Mouse (Mus musculus): ENCODE results near the gene P2rx4. TPM values are rescaled to one million over a fixed set of nuclear protein-coding genes. Genes with fewer than 3 reads are reported as not detected.

The P2rx4 gene
- polyA plus RNA-seq, 1 experiment from 2014 or later, result 6.8 TPM

GRCm38 (mm10) chr5:122756680-122757079, 49.3 kb downstream of the P2rx4 start:
- no peak overlapping the region for H3K4me2 ChIP-seq
- no peak overlapping the region for H3K4me3 ChIP-seq (ENCODE audit: low read depth, low read length)
- no peaks in the 10 kb centered on the region for H3K4me1 ChIP-seq (ENCODE audit: control insufficient read depth, insufficient read depth, low read length)
- no peak for ATAC-seq (ENCODE audit: low FRiP score)
- DNase-seq (ENCODE audit: low spot score, missing footprints), result peak; percentile 81
- no peaks in the 10 kb centered on the region for H3K27me3 ChIP-seq (ENCODE audit: control insufficient read depth, insufficient read depth, low read length)
- no peak overlapping the region for H3K9ac ChIP-seq (ENCODE audit: low read length)
- H3K27ac ChIP-seq (ENCODE audit: low read depth, low read length), result no peak overlapping the region
- peaks cover 8% of the 10 kb centered on the region; the same call in 1 of the 2 replicates for H3K36me3 ChIP-seq (ENCODE audit: control insufficient read depth, insufficient read depth, low read length)
- no peaks in the 10 kb centered on the region for H3K9me3 ChIP-seq (ENCODE audit: control insufficient read depth, low read length)
- 90% methylated on average over 7 of the region's 7 CpGs for WGBS

- ATAC-seq (ENCODE audit: low FRiP score) (no peak), DNase-seq (ENCODE audit: low spot score, missing footprints) (no peak)
- H3K4me1 ChIP-seq (ENCODE audit: control insufficient read depth, insufficient read depth, low read length), result no peaks in the 10 kb centered on the region
- WGBS, result 83% methylated on average over 29 of the region's 29 CpGs
- 0 out of 2 replicates have a peak, but pooled peaks cover 3% of the 10 kb centered on the region for H3K36me3 ChIP-seq (ENCODE audit: control insufficient read depth, insufficient read depth, low read length)
- H3K9me3 ChIP-seq (ENCODE audit: control insufficient read depth, low read length), result no peaks in the 10 kb centered on the region
- H3K27ac ChIP-seq (ENCODE audit: low read depth, low read length), result no peak overlapping the region
- H3K9ac ChIP-seq (ENCODE audit: low read length), result no peak overlapping the region
- no peak overlapping the region for H3K4me2 ChIP-seq
- no peak overlapping the region for H3K4me3 ChIP-seq (ENCODE audit: low read depth, low read length)
- H3K27me3 ChIP-seq (ENCODE audit: control insufficient read depth, insufficient read depth, low read length), result no peaks in the 10 kb centered on the region
Observed at GRCm38 (mm10) chr5:122763271-122764031, 56.1 kb downstream of the P2rx4 start.

- Histone ChIP-seq H3K27ac (ENCODE audit: low read depth, low read length) (no peak overlapping the region), H3K4me3 (ENCODE audit: low read depth, low read length) (no peak overlapping the region), H3K4me1 (ENCODE audit: control insufficient read depth, insufficient read depth, low read length) (no peaks in the 10 kb centered on the region), H3K9me3 (ENCODE audit: control insufficient read depth, low read length) (no peaks in the 10 kb centered on the region), H3K4me2 (no peak overlapping the region), H3K27me3 (ENCODE audit: control insufficient read depth, insufficient read depth, low read length) (no peaks in the 10 kb centered on the region), H3K36me3 (ENCODE audit: control insufficient read depth, insufficient read depth, low read length) (no peaks in the 10 kb centered on the region), H3K9ac (ENCODE audit: low read length) (no peak overlapping the region)
- WGBS, result 64% methylated on average over 10 of the region's 10 CpGs
- no peak for ATAC-seq (ENCODE audit: low FRiP score)
- DNase-seq (ENCODE audit: low spot score, missing footprints), result no peak
Observed at GRCm38 (mm10) chr5:122764032-122764464, 56.7 kb downstream of the P2rx4 start.

- H3K9ac ChIP-seq (ENCODE audit: low read length), result no peak overlapping the region
- H3K4me1 ChIP-seq (ENCODE audit: control insufficient read depth, insufficient read depth, low read length), result no peaks in the 10 kb centered on the region
- WGBS, result 93% methylated on average over 11 of the region's 11 CpGs
- no peaks in the 10 kb centered on the region for H3K36me3 ChIP-seq (ENCODE audit: control insufficient read depth, insufficient read depth, low read length)
- no peak overlapping the region for H3K4me3 ChIP-seq (ENCODE audit: low read depth, low read length)
- DNase-seq (ENCODE audit: low spot score, missing footprints) (no peak), ATAC-seq (ENCODE audit: low FRiP score) (no peak)
- no peaks in the 10 kb centered on the region for H3K27me3 ChIP-seq (ENCODE audit: control insufficient read depth, insufficient read depth, low read length)
- H3K27ac ChIP-seq (ENCODE audit: low read depth, low read length), result no peak overlapping the region
- no peaks in the 10 kb centered on the region for H3K9me3 ChIP-seq (ENCODE audit: control insufficient read depth, low read length)
- no peak overlapping the region for H3K4me2 ChIP-seq
Observed at GRCm38 (mm10) chr5:122767283-122767682, 59.9 kb downstream of the P2rx4 start.

- Histone ChIP-seq H3K27me3 (ENCODE audit: control insufficient read depth, insufficient read depth, low read length) (no peaks in the 10 kb centered on the region), H3K4me2 (no peak overlapping the region), H3K27ac (ENCODE audit: low read depth, low read length) (no peak overlapping the region), H3K9ac (ENCODE audit: low read length) (no peak overlapping the region), H3K4me1 (ENCODE audit: control insufficient read depth, insufficient read depth, low read length) (peaks cover 3% of the 10 kb centered on the region), H3K36me3 (ENCODE audit: control insufficient read depth, insufficient read depth, low read length) (no peaks in the 10 kb centered on the region), H3K4me3 (ENCODE audit: low read depth, low read length) (no peak overlapping the region), H3K9me3 (ENCODE audit: control insufficient read depth, low read length) (no peaks in the 10 kb centered on the region)
- WGBS, result 87% methylated on average over 15 of the region's 15 CpGs
- DNase-seq (ENCODE audit: low spot score, missing footprints) (no peak), ATAC-seq (ENCODE audit: low FRiP score) (no peak)
Observed at GRCm38 (mm10) chr5:122769101-122769568, 61.8 kb downstream of the P2rx4 start.

- Histone ChIP-seq H3K9ac (ENCODE audit: low read length) (no peak overlapping the region), H3K4me3 (ENCODE audit: low read depth, low read length) (no peak overlapping the region), H3K9me3 (ENCODE audit: control insufficient read depth, low read length) (no peaks in the 10 kb centered on the region), H3K27me3 (ENCODE audit: control insufficient read depth, insufficient read depth, low read length) (no peaks in the 10 kb centered on the region), H3K4me1 (ENCODE audit: control insufficient read depth, insufficient read depth, low read length) (peaks cover 3% of the 10 kb centered on the region), H3K4me2 (no peak overlapping the region), H3K36me3 (ENCODE audit: control insufficient read depth, insufficient read depth, low read length) (no peaks in the 10 kb centered on the region), H3K27ac (ENCODE audit: low read depth, low read length) (no peak overlapping the region)
- ATAC-seq (ENCODE audit: low FRiP score) (no peak), DNase-seq (ENCODE audit: low spot score, missing footprints) (no peak)
- 83% methylated on average over 7 of the region's 7 CpGs for WGBS
Observed at GRCm38 (mm10) chr5:122770304-122770703, 63.0 kb downstream of the P2rx4 start.

- Histone ChIP-seq H3K27ac (ENCODE audit: low read depth, low read length) (no peak overlapping the region), H3K27me3 (ENCODE audit: control insufficient read depth, insufficient read depth, low read length) (no peaks in the 10 kb centered on the region), H3K4me2 (no peak overlapping the region), H3K9me3 (ENCODE audit: control insufficient read depth, low read length) (no peaks in the 10 kb centered on the region), H3K4me1 (ENCODE audit: control insufficient read depth, insufficient read depth, low read length) (peaks cover 3% of the 10 kb centered on the region), H3K4me3 (ENCODE audit: low read depth, low read length) (no peak overlapping the region), H3K36me3 (ENCODE audit: control insufficient read depth, insufficient read depth, low read length) (no peaks in the 10 kb centered on the region), H3K9ac (ENCODE audit: low read length) (no peak overlapping the region)
- 83% methylated on average over 10 of the region's 10 CpGs for WGBS
- DNase-seq (ENCODE audit: low spot score, missing footprints) (no peak), ATAC-seq (ENCODE audit: low FRiP score) (no peak)
Observed at GRCm38 (mm10) chr5:122770806-122771261, 63.5 kb downstream of the P2rx4 start.

GRCm38 (mm10) chr5:122771428-122771827, 64.1 kb downstream of the P2rx4 start:
- WGBS, result 94% methylated on average over 9 of the region's 9 CpGs
- Histone ChIP-seq H3K9me3 (ENCODE audit: control insufficient read depth, low read length) (no peaks in the 10 kb centered on the region; the same call in 1 of the 2 replicates), H3K27me3 (ENCODE audit: control insufficient read depth, insufficient read depth, low read length) (no peaks in the 10 kb centered on the region), H3K27ac (ENCODE audit: low read depth, low read length) (no peak overlapping the region), H3K9ac (ENCODE audit: low read length) (no peak overlapping the region), H3K4me1 (ENCODE audit: control insufficient read depth, insufficient read depth, low read length) (peaks cover 3% of the 10 kb centered on the region), H3K4me2 (no peak overlapping the region), H3K36me3 (ENCODE audit: control insufficient read depth, insufficient read depth, low read length) (no peaks in the 10 kb centered on the region), H3K4me3 (ENCODE audit: low read depth, low read length) (no peak overlapping the region)
- ATAC-seq (ENCODE audit: low FRiP score), result no peak
- DNase-seq (ENCODE audit: low spot score, missing footprints), result no peak

GRCm38 (mm10) chr5:122773756-122774155, 66.4 kb downstream of the P2rx4 start:
- Histone ChIP-seq H3K27me3 (ENCODE audit: control insufficient read depth, insufficient read depth, low read length) (no peaks in the 10 kb centered on the region), H3K4me3 (ENCODE audit: low read depth, low read length) (no peak overlapping the region), H3K9me3 (ENCODE audit: control insufficient read depth, low read length) (no peaks in the 10 kb centered on the region; the same call in 1 of the 2 replicates), H3K36me3 (ENCODE audit: control insufficient read depth, insufficient read depth, low read length) (no peaks in the 10 kb centered on the region), H3K27ac (ENCODE audit: low read depth, low read length) (no peak overlapping the region), H3K4me1 (ENCODE audit: control insufficient read depth, insufficient read depth, low read length) (peaks cover 8% of the 10 kb centered on the region), H3K4me2 (no peak overlapping the region), H3K9ac (ENCODE audit: low read length) (no peak overlapping the region)
- WGBS, result 76% methylated on average over 11 of the region's 11 CpGs
- DNase-seq (ENCODE audit: low spot score, missing footprints) (peak; percentile 88), ATAC-seq (ENCODE audit: low FRiP score) (no peak)

Data from midbrain, embryonic 11.5 days (tissue).